Mouse (Mus musculus): Measurements from ENCODE around the gene Mpped2.

DNA sequence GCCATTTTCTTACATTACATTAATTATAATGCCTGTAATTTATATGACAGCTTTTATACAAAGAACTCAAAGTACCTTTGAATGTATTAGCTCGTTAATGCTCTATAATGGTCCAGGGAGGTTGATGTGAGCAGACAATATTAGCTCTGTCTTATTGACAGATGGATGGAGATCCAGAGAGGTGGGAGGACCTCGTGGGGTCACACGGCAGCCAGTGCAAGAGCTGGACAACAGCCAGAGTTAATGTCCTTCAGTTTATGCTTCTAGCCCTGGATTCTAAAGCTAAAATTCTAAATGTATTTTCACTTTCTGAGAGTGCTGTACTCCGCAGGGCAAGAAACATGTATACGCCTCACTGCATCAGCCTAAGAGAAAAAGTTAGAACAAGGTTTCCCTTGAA is 61.6 kb downstream of the Mpped2 start:
- TF ChIP-seq CTCF (IDR thresholded peaks at IDR 0.05; ENCODE audit: control insufficient read depth, insufficient read depth, insufficient read length): no peak
- no peak for TF ChIP-seq MYOG (IDR thresholded peaks at IDR 0.05; ENCODE audit: control insufficient read depth, extremely low read depth, insufficient read length)
- TF ChIP-seq MAX (IDR thresholded peaks at IDR 0.05): no peak
- no peak for TF ChIP-seq CEBPB (IDR thresholded peaks at IDR 0.05; ENCODE audit: low read depth)
- TF ChIP-seq FOSL1 (IDR thresholded peaks at IDR 0.05; ENCODE audit: insufficient read depth, low read length, poor library complexity, severe bottlenecking): no peak
- TF ChIP-seq USF1 (IDR thresholded peaks at IDR 0.05; ENCODE audit: low read depth): no peak
- TF ChIP-seq MYOD1 (IDR thresholded peaks at IDR 0.05; ENCODE audit: control insufficient read depth, insufficient read length, low read depth): no peak
